In the genomic region with DNA sequence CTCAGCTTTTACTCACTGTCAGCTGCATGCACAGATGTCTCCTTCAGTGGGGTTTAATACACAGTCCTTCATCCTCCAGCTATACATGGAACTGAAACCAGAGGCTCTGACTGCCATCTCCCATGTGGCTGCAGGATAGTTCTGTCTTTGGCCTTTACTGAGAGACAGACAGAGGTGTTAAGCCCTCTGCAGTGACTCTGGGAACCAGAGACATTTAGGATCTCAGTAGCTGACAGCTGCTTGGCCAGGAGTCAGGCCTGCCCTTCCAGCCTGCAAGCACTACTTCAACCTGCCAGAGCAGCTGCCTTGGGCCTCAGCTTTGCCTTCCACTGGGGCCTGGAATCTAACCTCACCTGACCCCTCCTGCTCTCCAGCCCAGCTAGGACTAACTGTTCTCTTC, we compare ENCODE assay signal across 10 mouse cellular contexts. TPM values are rescaled to one million over a fixed set of nuclear protein-coding genes. Genes with fewer than 3 reads are reported as not detected.
DNase-seq lines count a peak whose midpoint lies in the region; ATAC-seq lines count a peak whose summit lies in the region.
"Had no signal": no experiment of that assay in that cellular context is flagged by ENCODE, and none has a peak within 500 bp of the region (broad histone marks: within the 10 kb centered on the region; RNA-seq: fewer than 3 reads in every experiment).

No protein-coding gene starts in this region.

- peak; percentile 4 for DNase-seq in midbrain, embryonic 10.5 days (ENCODE audit: low spot score)
- DNase-seq in midbrain, embryonic 14.5 days: no peak
- DNase-seq in gastrocnemius, postnatal 36 days: peak; percentile 57 to 73
- DNase-seq in heart, postnatal 36 days: peak; percentile 44 to 53
- DNase-seq in hindbrain, embryonic 14.5 days (ENCODE audit: low spot score): no peak
- no peak for DNase-seq in lung, postnatal 25 days (ENCODE audit: low spot score)
- no peak for DNase-seq in lung, postnatal 14 days
- DNase-seq: left cerebral cortex, postnatal 4 days; thymus, postnatal 25 days had no signal

- intact Hi-C loops in gastrocnemius, postnatal 36 days (cut with DNase I): no loop called here
- intact Hi-C loops in heart, postnatal 36 days (cut with DNase I): no loop called here

- H3K27me3 ChIP-seq in midbrain, embryonic 10.5 days (ENCODE audit: low read depth, poor library complexity, severe bottlenecking): no peaks in the 10 kb centered on the region
- H3K27me3 ChIP-seq in midbrain, embryonic 14.5 days (ENCODE audit: control insufficient read depth, insufficient read depth, low read length): no peaks in the 10 kb centered on the region
- H3K27me3 ChIP-seq in hindbrain, embryonic 14.5 days (ENCODE audit: control insufficient read depth, insufficient read depth, low read length): no peaks in the 10 kb centered on the region
- H3K27me3 ChIP-seq: intestine, embryonic 15.5 days had no signal

- H3K4me3 ChIP-seq in midbrain, embryonic 10.5 days: no peak overlapping the region
- H3K4me3 ChIP-seq in midbrain, embryonic 14.5 days (replicated peaks; ENCODE audit: low read depth, low read length): no peak overlapping the region
- H3K4me3 ChIP-seq in hindbrain, embryonic 14.5 days (replicated peaks; ENCODE audit: low read length): no peak overlapping the region
- H3K4me3 ChIP-seq: intestine, embryonic 15.5 days had no signal

- no peak overlapping the region for H3K4me2 ChIP-seq in midbrain, embryonic 14.5 days (ENCODE audit: low read length)
- no peak overlapping the region for H3K4me2 ChIP-seq in hindbrain, embryonic 14.5 days (replicated peaks)
- H3K4me2 ChIP-seq: intestine, embryonic 15.5 days had no signal

- no peaks in the 10 kb centered on the region for H3K4me1 ChIP-seq in midbrain, embryonic 10.5 days
- no peaks in the 10 kb centered on the region for H3K4me1 ChIP-seq in midbrain, embryonic 14.5 days (ENCODE audit: control insufficient read depth, insufficient read depth, low read length)
- H3K4me1 ChIP-seq in hindbrain, embryonic 14.5 days (replicated peaks; ENCODE audit: control insufficient read depth, insufficient read depth, low read length): no peaks in the 10 kb centered on the region
- H3K4me1 ChIP-seq: intestine, embryonic 15.5 days had no signal

- H3K27ac ChIP-seq in midbrain, embryonic 10.5 days (replicated peaks): no peak overlapping the region
- no peak overlapping the region for H3K27ac ChIP-seq in midbrain, embryonic 14.5 days (replicated peaks; ENCODE audit: low read depth, low read length)
- H3K27ac ChIP-seq in hindbrain, embryonic 14.5 days: no peak overlapping the region
- H3K27ac ChIP-seq: intestine, embryonic 15.5 days had no signal

- H3K9me3 ChIP-seq in midbrain, embryonic 10.5 days (replicated peaks): no peaks in the 10 kb centered on the region
- H3K9me3 ChIP-seq in midbrain, embryonic 14.5 days (ENCODE audit: control insufficient read depth, low read length): no peaks in the 10 kb centered on the region
- no peaks in the 10 kb centered on the region for H3K9me3 ChIP-seq in hindbrain, embryonic 14.5 days (ENCODE audit: control insufficient read depth, low read length)
- H3K9me3 ChIP-seq: intestine, embryonic 15.5 days had no signal

- no peak for ATAC-seq in midbrain, embryonic 14.5 days (ENCODE audit: low FRiP score, low TSS enrichment)
- no peak for ATAC-seq in hindbrain, embryonic 14.5 days (ENCODE audit: low FRiP score)
- ATAC-seq: intestine, embryonic 15.5 days had no signal

- H3K9ac ChIP-seq in midbrain, embryonic 14.5 days (replicated peaks; ENCODE audit: low read length): no peak overlapping the region
- no peak overlapping the region for H3K9ac ChIP-seq in hindbrain, embryonic 14.5 days
- H3K9ac ChIP-seq: intestine, embryonic 15.5 days had no signal

- no peaks in the 10 kb centered on the region for H3K36me3 ChIP-seq in midbrain, embryonic 10.5 days
- H3K36me3 ChIP-seq in midbrain, embryonic 14.5 days (ENCODE audit: control insufficient read depth, insufficient read depth, low read length): no peaks in the 10 kb centered on the region
- H3K36me3 ChIP-seq in hindbrain, embryonic 14.5 days (replicated peaks; ENCODE audit: control insufficient read depth, insufficient read depth): no peaks in the 10 kb centered on the region
- H3K36me3 ChIP-seq: intestine, embryonic 15.5 days had no signal

RNA-seq across cellular contexts. Expression of a gene that starts 41.1 kb away (rescaled TPM):
- polyA plus RNA-seq in midbrain, embryonic 10.5 days (2016; fragmentation: Nextera tagmentation; extraction: Ambion mirVana): 0.06 and 0.10 TPM in 2 replicates
- polyA plus RNA-seq in midbrain, embryonic 14.5 days (2014; fragmentation: Nextera tagmentation; extraction: Ambion mirVana): 1.7 and 1.9 TPM in 2 replicates
- total RNA-seq in gastrocnemius, postnatal 36 days (2021): 10 to 100 TPM; 10.8 to 11.8 TPM
- 10 to 100 TPM; 52.5 to 55.1 TPM for total RNA-seq in heart, postnatal 36 days (2021)
- 3.2 and 3.6 TPM in 2 replicates for polyA plus RNA-seq in hindbrain, embryonic 14.5 days (2014; fragmentation: Nextera tagmentation; extraction: Ambion mirVana)

Comparison
In these comparisons a context has a peak if more than half of its experiments do, and no peak if none do; other contexts are left out.
1. DNase-seq: peak in midbrain, embryonic 10.5 days (single experiment), gastrocnemius, postnatal 36 days (2 of 2) and heart, postnatal 36 days (2 of 2); none in midbrain, embryonic 14.5 days (single experiment), hindbrain, embryonic 14.5 days (single experiment), lung, postnatal 25 days (single experiment) and lung, postnatal 14 days (single experiment).